Mouse (Mus musculus): Measurements from ENCODE around the gene Crybg2. TPM values are rescaled to one million over a fixed set of nuclear protein-coding genes. Genes with fewer than 3 reads are reported as not detected.

Gene Crybg2
- polyA plus RNA-seq, 1 experiment from 2014 or later = 1.9 TPM

DNA sequence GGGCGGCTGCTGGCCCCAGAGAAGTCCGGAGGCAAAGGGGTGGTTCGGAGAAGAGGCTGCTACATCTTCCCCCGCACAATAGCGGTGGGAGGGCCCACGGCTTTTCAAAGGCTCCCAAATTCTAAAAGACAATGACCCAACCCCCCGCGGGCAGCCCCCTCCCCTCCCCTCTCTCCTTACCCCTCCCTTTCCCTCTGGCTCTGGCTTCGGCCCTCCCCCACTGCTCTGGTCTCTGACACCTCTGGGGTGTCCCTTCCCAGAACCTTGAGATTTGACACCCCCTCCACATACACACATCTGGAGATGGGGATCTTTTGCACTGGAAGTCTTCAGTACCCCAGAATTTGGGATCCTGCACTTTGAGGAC, 41.9 kb upstream of the Crybg2 start, which contains the start of gene Lin28a:
Gene Lin28a (minus strand): TSS at position 63 of the 367 bp plus-strand sequence.
- Histone ChIP-seq H3K9me3 (ENCODE audit: control insufficient read depth, low read length) (no peaks in the 10 kb centered on the region), H3K9ac (ENCODE audit: low read length) (peak within 1 kb of the TSS; percentile 63), H3K27ac (ENCODE audit: low read depth, low read length) (peak within 1 kb of the TSS; percentile 87), H3K4me2 (ENCODE audit: low read depth, low read length, severe bottlenecking) (peak within 1 kb of the TSS; percentile 68), H3K4me1 (replicated peaks; ENCODE audit: control insufficient read depth, insufficient read depth, low read length) (peaks cover 35% of the 10 kb centered on the region), H3K4me3 (ENCODE audit: low read depth, low read length) (peak within 1 kb of the TSS; percentile 48), H3K36me3 (ENCODE audit: control insufficient read depth, insufficient read depth, low read length) (no peaks in the 10 kb centered on the region), H3K27me3 (ENCODE audit: control insufficient read depth, insufficient read depth, low read length) (no peaks in the 10 kb centered on the region)
- ATAC-seq (replicated peaks; ENCODE audit: low FRiP score) (peak; percentile 45; the same call in 1 of the 2 replicates), DNase-seq (ENCODE audit: low spot score) (peak; percentile 81)
- 1% methylated on average over 9 of the region's 9 CpGs for WGBS

DNA sequence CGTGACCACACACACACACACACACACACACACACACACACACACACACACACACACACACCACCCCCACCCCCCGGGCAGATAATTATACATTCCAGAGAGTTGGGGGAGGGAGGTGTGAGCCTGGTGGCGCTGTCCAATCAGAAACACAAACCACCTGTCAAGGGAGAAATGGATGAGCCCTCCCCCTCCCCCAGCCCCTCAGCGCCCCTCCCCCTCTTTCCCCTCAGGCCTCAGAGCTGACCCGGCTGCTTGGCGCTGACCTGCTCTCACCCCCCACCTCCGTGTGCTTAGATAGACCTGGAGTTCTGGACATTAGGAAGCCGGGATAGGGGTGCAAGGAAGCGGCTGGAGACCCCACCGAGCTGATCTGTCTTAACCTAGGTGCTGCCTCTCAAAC, 41.4 kb upstream of the Crybg2 start:
- Histone ChIP-seq H3K27me3 (ENCODE audit: control insufficient read depth, insufficient read depth, low read length) (no peaks in the 10 kb centered on the region), H3K4me2 (ENCODE audit: low read depth, low read length, severe bottlenecking) (peak overlapping the region; percentile 68), H3K4me3 (ENCODE audit: low read depth, low read length) (peak overlapping the region; percentile 48), H3K27ac (ENCODE audit: low read depth, low read length) (peak overlapping the region; percentile 87), H3K36me3 (ENCODE audit: control insufficient read depth, insufficient read depth, low read length) (no peaks in the 10 kb centered on the region), H3K9me3 (ENCODE audit: control insufficient read depth, low read length) (no peaks in the 10 kb centered on the region), H3K9ac (ENCODE audit: low read length) (peak overlapping the region; percentile 52), H3K4me1 (replicated peaks; ENCODE audit: control insufficient read depth, insufficient read depth, low read length) (peaks cover 35% of the 10 kb centered on the region)
- peak; percentile 40 for ATAC-seq (replicated peaks; ENCODE audit: low FRiP score)
- WGBS = 0% methylated on average over 7 of the region's 10 CpGs
- DNase-seq (ENCODE audit: low spot score) = peak; percentile 81

DNA sequence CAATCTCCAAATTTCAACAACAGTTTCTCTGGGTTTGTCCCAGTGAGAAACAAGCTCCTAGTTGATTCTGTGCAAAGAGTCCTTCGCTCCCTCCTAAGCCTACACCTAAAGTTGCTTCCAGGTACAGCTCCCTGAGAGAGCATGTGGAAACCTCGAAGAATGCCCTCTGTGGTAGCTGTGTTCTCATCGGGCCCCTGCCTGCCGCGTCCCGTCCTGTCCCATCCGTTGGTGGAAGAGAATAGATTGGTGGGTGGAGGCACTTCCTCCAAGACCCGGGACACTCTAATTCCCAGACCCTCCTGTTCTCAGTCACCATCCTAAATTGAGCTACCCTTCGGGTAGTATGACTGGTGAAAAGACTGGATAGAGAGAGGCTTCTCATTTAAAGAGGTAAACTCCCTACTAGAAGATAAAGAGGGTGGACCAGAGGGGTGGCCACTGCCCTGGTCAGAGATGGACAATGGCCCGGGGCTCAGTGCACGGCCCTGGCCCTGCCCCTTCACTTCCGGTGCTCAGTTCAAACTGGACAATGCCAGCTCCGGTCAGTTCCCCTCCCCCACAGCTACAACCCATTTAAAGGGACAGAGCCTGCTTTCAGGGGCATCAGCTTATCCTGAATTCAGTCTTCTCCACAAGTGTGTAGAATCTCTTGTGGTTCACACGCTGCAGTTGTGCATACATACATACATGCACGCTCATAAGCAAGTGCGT, 40.8 kb upstream of the Crybg2 start:
- Histone ChIP-seq H3K4me2 (ENCODE audit: low read depth, low read length, severe bottlenecking) (peak overlapping the region; percentile 68), H3K4me3 (ENCODE audit: low read depth, low read length) (peak overlapping the region; percentile 48), H3K27ac (ENCODE audit: low read depth, low read length) (peak overlapping the region; percentile 87), H3K9me3 (ENCODE audit: control insufficient read depth, low read length) (no peaks in the 10 kb centered on the region), H3K4me1 (replicated peaks; ENCODE audit: control insufficient read depth, insufficient read depth, low read length) (peaks cover 35% of the 10 kb centered on the region), H3K36me3 (ENCODE audit: control insufficient read depth, insufficient read depth, low read length) (no peaks in the 10 kb centered on the region), H3K27me3 (ENCODE audit: control insufficient read depth, insufficient read depth, low read length) (no peaks in the 10 kb centered on the region), H3K9ac (ENCODE audit: low read length) (peak overlapping the region; percentile 52)
- DNase-seq (ENCODE audit: low spot score) (peak; percentile 74), ATAC-seq (replicated peaks; ENCODE audit: low FRiP score) (peak; percentile 55; the same call in 1 of the 2 replicates)
- 2% methylated on average over 16 of the region's 16 CpGs for WGBS

DNA sequence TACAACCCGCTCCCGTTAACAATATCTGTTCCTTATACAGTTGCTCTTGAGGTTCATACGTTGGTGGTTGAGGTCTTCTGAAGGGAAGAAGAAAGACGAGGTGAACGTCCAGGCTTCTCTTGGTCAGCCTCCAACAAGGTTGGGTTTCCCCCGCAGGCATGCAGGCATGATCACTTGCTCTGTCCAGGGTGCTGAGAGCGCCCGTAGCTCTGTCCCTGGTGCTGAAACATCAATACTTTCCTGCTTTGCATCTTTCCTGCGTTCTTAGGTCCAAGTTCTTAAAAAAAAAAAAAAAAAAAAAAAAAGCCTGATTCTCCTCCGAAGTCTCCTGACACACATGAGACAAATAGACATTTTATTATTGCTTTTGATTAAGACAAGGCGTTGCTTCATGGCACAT, 40.0 kb upstream of the Crybg2 start:
- no peak for ATAC-seq (replicated peaks; ENCODE audit: low FRiP score)
- H3K4me3 ChIP-seq (ENCODE audit: low read depth, low read length) = no peak overlapping the region
- no peak overlapping the region for H3K9ac ChIP-seq (ENCODE audit: low read length)
- H3K27ac ChIP-seq (ENCODE audit: low read depth, low read length) = no peak overlapping the region
- no peaks in the 10 kb centered on the region for H3K27me3 ChIP-seq (ENCODE audit: control insufficient read depth, insufficient read depth, low read length)
- H3K36me3 ChIP-seq (ENCODE audit: control insufficient read depth, insufficient read depth, low read length) = no peaks in the 10 kb centered on the region
- 4% methylated on average over 11 of the region's 11 CpGs for WGBS
- H3K4me1 ChIP-seq (replicated peaks; ENCODE audit: control insufficient read depth, insufficient read depth, low read length) = peaks cover 32% of the 10 kb centered on the region
- peak; percentile 88 for DNase-seq (ENCODE audit: low spot score)
- no peaks in the 10 kb centered on the region for H3K9me3 ChIP-seq (ENCODE audit: control insufficient read depth, low read length)
- H3K4me2 ChIP-seq (ENCODE audit: low read depth, low read length, severe bottlenecking) = peak overlapping the region; percentile 68; the same call in 1 of the 2 replicates

DNA sequence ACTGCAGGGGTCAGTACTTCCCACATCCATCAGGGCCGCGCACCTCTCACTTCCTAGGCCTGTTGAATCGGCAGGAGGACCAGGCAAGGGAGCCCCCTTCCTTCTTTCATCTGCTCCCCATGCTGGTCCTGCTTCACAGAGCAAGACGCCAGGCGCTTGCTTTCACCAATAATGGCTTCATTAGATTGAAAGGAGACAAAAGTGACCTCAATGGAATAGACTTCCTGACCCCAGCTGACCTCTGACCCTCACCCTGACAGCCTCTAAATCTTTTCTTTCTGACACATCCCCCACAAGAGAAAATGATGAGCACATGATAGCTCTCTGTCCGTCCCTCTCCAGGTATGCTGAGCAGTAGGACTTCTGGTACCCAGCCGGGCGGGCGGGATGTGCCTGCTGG, 34.8 kb upstream of the Crybg2 start:
- Histone ChIP-seq H3K4me1 (replicated peaks; ENCODE audit: control insufficient read depth, insufficient read depth, low read length) (no peaks in the 10 kb centered on the region), H3K4me3 (ENCODE audit: low read depth, low read length) (no peak overlapping the region), H3K36me3 (ENCODE audit: control insufficient read depth, insufficient read depth, low read length) (no peaks in the 10 kb centered on the region), H3K9me3 (ENCODE audit: control insufficient read depth, low read length) (no peaks in the 10 kb centered on the region), H3K27me3 (ENCODE audit: control insufficient read depth, insufficient read depth, low read length) (no peaks in the 10 kb centered on the region), H3K4me2 (ENCODE audit: low read depth, low read length, severe bottlenecking) (no peak overlapping the region), H3K27ac (ENCODE audit: low read depth, low read length) (no peak overlapping the region), H3K9ac (ENCODE audit: low read length) (no peak overlapping the region)
- ATAC-seq (replicated peaks; ENCODE audit: low FRiP score) = no peak
- 24% methylated on average over 9 of the region's 9 CpGs for WGBS
- DNase-seq (ENCODE audit: low spot score) = no peak

DNA sequence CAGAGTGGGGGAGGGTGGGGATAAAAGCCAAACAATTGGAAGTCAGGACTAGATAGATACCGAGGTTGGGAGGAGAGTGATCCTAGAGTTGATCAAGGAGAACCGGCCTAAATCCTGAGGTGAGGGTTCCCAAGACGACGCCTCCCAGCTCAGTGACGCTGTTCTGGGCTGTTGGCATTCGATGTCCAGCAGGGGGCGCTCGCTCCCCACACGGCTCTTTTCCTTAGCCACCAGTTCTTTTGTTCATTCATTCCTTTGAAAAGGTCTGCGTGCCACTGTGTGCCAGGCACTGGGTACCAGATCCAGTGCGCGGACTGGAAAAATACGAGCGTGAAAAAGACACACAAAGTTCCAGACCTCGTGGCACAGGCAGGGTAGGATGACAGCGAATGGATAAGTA, 24.7 kb upstream of the Crybg2 start:
- 4% methylated on average over 16 of the region's 16 CpGs for WGBS
- Histone ChIP-seq H3K4me3 (ENCODE audit: low read depth, low read length) (no peak overlapping the region), H3K9me3 (ENCODE audit: control insufficient read depth, low read length) (no peaks in the 10 kb centered on the region), H3K4me1 (replicated peaks; ENCODE audit: control insufficient read depth, insufficient read depth, low read length) (no peaks in the 10 kb centered on the region), H3K27ac (ENCODE audit: low read depth, low read length) (no peak overlapping the region), H3K36me3 (ENCODE audit: control insufficient read depth, insufficient read depth, low read length) (no peaks in the 10 kb centered on the region), H3K9ac (ENCODE audit: low read length) (no peak overlapping the region), H3K27me3 (ENCODE audit: control insufficient read depth, insufficient read depth, low read length) (no peaks in the 10 kb centered on the region), H3K4me2 (ENCODE audit: low read depth, low read length, severe bottlenecking) (0 out of 2 replicates have a peak overlapping the region, but pooled peaks have one; percentile 26)
- ATAC-seq (replicated peaks; ENCODE audit: low FRiP score) = 0 out of 2 replicates have a peak, but pooled peaks have one; percentile 15
- DNase-seq (ENCODE audit: low spot score) = peak; percentile 94

DNA sequence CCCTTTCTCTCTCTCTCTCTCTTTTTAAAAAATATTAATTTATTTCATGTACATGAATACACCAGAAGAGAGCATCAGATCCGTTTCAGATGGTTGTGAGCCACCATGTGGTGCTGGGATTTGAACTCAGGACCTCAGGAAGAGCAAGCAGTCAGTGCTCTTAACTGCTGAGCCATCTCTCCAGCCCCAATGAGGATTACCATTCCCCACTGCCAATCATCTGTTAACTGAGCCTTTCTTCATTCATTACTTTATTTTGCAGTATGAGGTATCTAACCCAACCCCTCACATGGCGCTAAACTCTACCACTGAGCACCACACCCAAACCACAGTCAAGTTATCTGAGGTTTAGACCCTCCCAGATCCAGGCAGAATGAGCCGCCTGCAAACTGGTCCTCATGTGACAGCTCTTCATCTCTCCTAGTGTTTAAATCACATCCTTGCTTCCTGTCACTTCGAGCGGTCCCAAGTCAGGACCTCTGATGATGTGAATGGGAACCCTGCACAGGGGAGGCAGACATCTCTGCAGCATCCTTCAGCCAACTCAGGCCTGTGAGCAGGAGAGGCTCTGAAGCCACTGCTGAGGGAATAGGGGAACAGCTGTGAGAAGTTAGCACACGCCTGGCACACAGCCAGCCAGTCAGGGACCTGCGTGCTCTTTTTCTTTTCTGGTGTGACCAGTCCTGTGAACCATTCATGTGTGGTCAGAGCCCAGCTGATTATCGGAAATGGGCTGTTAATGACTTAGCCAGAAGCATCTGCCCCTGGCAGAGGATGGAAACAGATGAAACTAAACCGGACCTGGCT, 19.1 kb upstream of the Crybg2 start:
- Histone ChIP-seq H3K4me1 (replicated peaks; ENCODE audit: control insufficient read depth, insufficient read depth, low read length) (no peaks in the 10 kb centered on the region; the same call in 1 of the 2 replicates), H3K27me3 (ENCODE audit: control insufficient read depth, insufficient read depth, low read length) (no peaks in the 10 kb centered on the region), H3K36me3 (ENCODE audit: control insufficient read depth, insufficient read depth, low read length) (no peaks in the 10 kb centered on the region), H3K4me2 (ENCODE audit: low read depth, low read length, severe bottlenecking) (no peak overlapping the region), H3K9ac (ENCODE audit: low read length) (no peak overlapping the region), H3K9me3 (ENCODE audit: control insufficient read depth, low read length) (no peaks in the 10 kb centered on the region), H3K27ac (ENCODE audit: low read depth, low read length) (no peak overlapping the region), H3K4me3 (ENCODE audit: low read depth, low read length) (no peak overlapping the region)
- 68% methylated on average over 9 of the region's 9 CpGs for WGBS
- no peak for ATAC-seq (replicated peaks; ENCODE audit: low FRiP score)
- DNase-seq (ENCODE audit: low spot score) = no peak

DNA sequence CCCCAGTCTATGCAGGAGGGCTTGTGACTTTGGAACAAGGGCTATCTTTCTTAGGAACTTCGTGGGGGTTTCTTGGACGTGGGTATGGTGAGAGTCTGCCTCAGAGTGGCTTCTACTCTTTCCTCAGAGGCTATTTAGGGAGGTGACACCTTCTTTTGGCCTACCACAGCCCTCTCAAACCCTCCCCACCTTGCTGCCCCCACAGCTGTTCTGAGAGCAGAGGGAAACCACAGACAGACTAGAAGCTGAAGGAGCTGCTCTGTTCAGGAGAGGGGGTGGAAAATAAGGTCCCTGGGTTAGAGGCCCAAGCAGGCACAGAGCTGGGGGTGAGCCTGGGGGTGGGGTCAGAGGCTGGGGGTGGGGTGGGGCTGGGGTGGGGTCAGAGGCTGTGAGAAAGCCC, 17.6 kb upstream of the Crybg2 start:
- ATAC-seq (replicated peaks; ENCODE audit: low FRiP score) (no peak), DNase-seq (ENCODE audit: low spot score) (no peak)
- H3K4me1 ChIP-seq (replicated peaks; ENCODE audit: control insufficient read depth, insufficient read depth, low read length) = no peaks in the 10 kb centered on the region; the same call in 1 of the 2 replicates
- 67% methylated on average over 2 of the region's 2 CpGs for WGBS
- no peaks in the 10 kb centered on the region for H3K9me3 ChIP-seq (ENCODE audit: control insufficient read depth, low read length)
- H3K27ac ChIP-seq (ENCODE audit: low read depth, low read length) = no peak overlapping the region
- no peak overlapping the region for H3K9ac ChIP-seq (ENCODE audit: low read length)
- no peaks in the 10 kb centered on the region for H3K36me3 ChIP-seq (ENCODE audit: control insufficient read depth, insufficient read depth, low read length)
- no peak overlapping the region for H3K4me3 ChIP-seq (ENCODE audit: low read depth, low read length)
- H3K27me3 ChIP-seq (ENCODE audit: control insufficient read depth, insufficient read depth, low read length) = no peaks in the 10 kb centered on the region
- no peak overlapping the region for H3K4me2 ChIP-seq (ENCODE audit: low read depth, low read length, severe bottlenecking)
